Mouse (Mus musculus) limb, embryonic 14.5 days (tissue): ENCODE measurements around the gene E2f8. TPM values are rescaled to one million over a fixed set of nuclear protein-coding genes. Genes with fewer than 3 reads are reported as not detected.

Source experiments
- ATAC-seq: fragments of 200-750 bp; cut with Nextera tagmentation; 2 replicates; pipeline ENCODE4 v1.8.0; 2017; ENCODE audit warnings: low read depth, moderate number of reproducible peaks, moderate TSS enrichment; ENCODE audit not compliant: low FRiP score
- DNase-seq: peaks from one replicate; pipeline ENCODE4 v3.0.0-alpha.2; 2015; ENCODE audit warnings: low spot score
- H3K27ac ChIP-seq: fragments of 300-500 bp; sonication (generic); replicated peaks from 2 replicates; pipeline ENCODE4 v1.5.1; 2014; ENCODE audit warnings: low read depth, mild to moderate bottlenecking, low read length, moderate library complexity, mixed read lengths
- H3K27me3 ChIP-seq: fragments of 300-500 bp; sonication (generic); 2 replicates; pipeline ENCODE4 v1.6.1; 2014; ENCODE audit warnings: low read length, mixed read lengths; ENCODE audit not compliant: control insufficient read depth, insufficient read depth
- H3K36me3 ChIP-seq: fragments of 300-500 bp; sonication (generic); 2 replicates; pipeline ENCODE4 v1.6.1; 2014; ENCODE audit warnings: mild to moderate bottlenecking, low read length, moderate library complexity, mixed read lengths; ENCODE audit not compliant: control insufficient read depth, insufficient read depth
- H3K4me1 ChIP-seq: fragments of 300-500 bp; sonication (generic); 2 replicates; pipeline ENCODE4 v1.6.1; 2014; ENCODE audit warnings: antibody characterized with exemption, low read length, mixed read lengths; ENCODE audit not compliant: control insufficient read depth, insufficient read depth
- H3K4me2 ChIP-seq: fragments of 300-500 bp; sonication (generic); replicated peaks from 2 replicates; pipeline ENCODE4 v1.6.1; 2014; ENCODE audit warnings: low read depth, mild to moderate bottlenecking, low read length, moderate library complexity; ENCODE audit not compliant: severe bottlenecking
- H3K4me3 ChIP-seq: fragments of 300-500 bp; sonication (generic); replicated peaks from 2 replicates; pipeline ENCODE4 v1.5.1; 2014; ENCODE audit warnings: low read length
- H3K9ac ChIP-seq: fragments of 300-500 bp; sonication (generic); 2 replicates; pipeline ENCODE4 v1.6.1; 2014; ENCODE audit warnings: mild to moderate bottlenecking, low read depth, low read length, moderate library complexity; ENCODE audit not compliant: severe bottlenecking
- H3K9me3 ChIP-seq: fragments of 300-500 bp; sonication (generic); 2 replicates; pipeline ENCODE4 v1.6.1; 2016; ENCODE audit warnings: low read length; ENCODE audit not compliant: control insufficient read depth
- POLR2A ChIP-seq: fragments of 200-500 bp; IDR thresholded peaks from 2 replicates; pipeline ENCODE4 v1.8.0; 2012; ENCODE audit warnings: inconsistent platforms, mild to moderate bottlenecking, moderate library complexity, borderline replicate concordance; ENCODE audit not compliant: insufficient read depth, insufficient read length; ENCODE audit errors: extremely low read depth
- WGBS: fragments of 180-500 bp; shearing (Covaris S2); extraction: QIAGEN DNeasy Blood & Tissue Kit; methylation state at CpG from one replicate; pipeline ENCODE4 v1.1.7; 2014; 5-methylcytosine and 5-hydroxymethylcytosine counted together
- polyA plus RNA-seq, 2 experiments: library from polyadenylated mRNA; depleted of rRNA in 1 of 2; stranded (reverse) in 1 of 2; unstranded in 1 of 2; fragments of >200 nt; fragmentation: Nextera tagmentation in 1 of 2; extraction: Ambion mirVana in 1 of 2; gene quantifications; 2 replicates each; pipeline versions ENCODE4 v1.2.1 to v1.2.3; 2012 to 2014

The E2f8 gene
- polyA plus RNA-seq, 2 experiments = 16.7 to 23.4 TPM

DNA sequence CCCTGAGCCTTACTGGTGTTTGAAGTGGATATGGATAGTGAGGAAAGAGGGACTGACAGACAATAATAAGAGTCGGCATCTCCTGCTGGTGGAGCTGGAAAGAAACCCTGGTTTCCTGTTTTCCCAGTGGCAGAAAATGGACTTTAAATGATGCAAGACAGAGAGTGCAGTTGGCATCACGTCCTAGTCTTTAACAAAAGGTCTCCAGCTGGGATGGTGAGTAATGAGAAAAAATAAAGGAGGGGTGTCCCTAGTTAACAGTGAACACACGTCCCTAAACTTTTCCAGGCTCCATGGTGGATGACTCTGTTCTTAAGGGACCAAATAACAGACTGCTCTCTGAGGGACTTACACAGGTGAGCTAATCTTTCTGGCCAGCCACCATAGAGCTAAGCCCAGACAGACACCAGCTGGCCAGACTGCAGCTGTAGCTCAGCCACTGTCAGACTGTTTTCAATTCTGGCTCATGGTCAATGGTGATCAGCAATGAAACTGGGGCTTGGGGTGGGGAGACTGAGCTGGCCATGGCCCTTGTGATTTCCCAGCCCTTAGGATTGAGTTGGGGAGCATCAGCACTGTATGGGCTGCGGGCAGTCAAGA, 46.9 kb downstream of the E2f8 start:
- no peak overlapping the region for H3K4me3 ChIP-seq
- peak; percentile 63 for ATAC-seq
- no peak for TF ChIP-seq POLR2A
- no peak overlapping the region for H3K9ac ChIP-seq
- no peak for DNase-seq
- 51% methylated on average over 4 of the region's 4 CpGs for WGBS
- no peaks in the 10 kb centered on the region for H3K4me1 ChIP-seq
- no peaks in the 10 kb centered on the region for H3K9me3 ChIP-seq
- H3K4me2 ChIP-seq = no peak overlapping the region
- no peaks in the 10 kb centered on the region for H3K27me3 ChIP-seq
- no peaks in the 10 kb centered on the region for H3K36me3 ChIP-seq
- no peak overlapping the region for H3K27ac ChIP-seq

DNA sequence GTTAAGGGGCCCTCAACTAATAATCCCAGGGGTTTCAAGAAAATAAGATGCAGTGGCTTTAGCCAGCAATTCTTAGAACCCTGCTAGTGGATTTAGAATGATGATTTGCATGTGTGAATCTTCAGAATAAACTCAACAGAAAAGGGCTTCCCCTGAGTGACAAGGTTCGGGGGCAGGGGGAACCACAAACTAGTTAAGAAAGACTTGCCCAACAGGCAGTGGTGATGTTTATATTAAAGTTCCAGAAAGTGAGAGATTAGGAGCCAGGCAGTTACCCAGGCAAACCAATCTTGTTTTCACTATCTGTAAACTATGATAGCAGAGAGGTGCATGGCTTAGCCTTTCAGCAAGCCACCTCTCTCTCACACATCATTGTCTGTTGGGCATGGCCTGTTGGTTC, 48.7 kb downstream of the E2f8 start:
- 60% methylated on average over 1 of the region's 1 CpGs for WGBS
- ATAC-seq (no peak), DNase-seq (no peak)
- no peaks in the 10 kb centered on the region for H3K4me1 ChIP-seq
- H3K27ac ChIP-seq = no peak overlapping the region
- no peaks in the 10 kb centered on the region for H3K27me3 ChIP-seq
- no peak for TF ChIP-seq POLR2A
- no peak overlapping the region for H3K4me3 ChIP-seq
- H3K4me2 ChIP-seq = no peak overlapping the region
- H3K36me3 ChIP-seq = 0 out of 2 replicates have a peak, but pooled peaks cover 3% of the 10 kb centered on the region
- no peaks in the 10 kb centered on the region for H3K9me3 ChIP-seq
- no peak overlapping the region for H3K9ac ChIP-seq

DNA sequence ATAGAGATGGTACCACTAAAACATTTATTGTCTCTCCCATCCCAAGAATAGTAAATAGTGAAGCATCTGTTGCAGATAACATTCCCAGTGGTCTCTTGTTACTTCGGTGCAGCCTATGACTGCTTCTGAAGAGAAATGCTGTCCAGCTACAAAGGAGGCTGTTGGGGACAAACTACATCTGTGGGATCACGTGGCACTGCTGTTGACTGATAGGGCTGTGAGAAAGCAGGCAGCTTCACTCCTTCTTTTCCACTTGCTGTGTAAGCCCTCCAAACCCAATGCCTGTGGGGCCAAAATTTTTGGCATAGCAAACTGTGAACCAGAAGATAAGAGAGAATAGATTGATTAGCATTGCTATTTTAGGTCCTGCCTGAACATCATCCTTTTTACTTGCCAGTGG, 51.0 kb downstream of the E2f8 start:
- H3K27me3 ChIP-seq = no peaks in the 10 kb centered on the region
- DNase-seq = no peak
- ATAC-seq = peak; percentile 60; the same call in 1 of the 2 replicates
- no peak overlapping the region for H3K9ac ChIP-seq
- H3K27ac ChIP-seq = no peak overlapping the region
- no peak overlapping the region for H3K4me3 ChIP-seq
- no peak overlapping the region for H3K4me2 ChIP-seq
- 60% methylated on average over 2 of the region's 2 CpGs for WGBS
- H3K36me3 ChIP-seq = peaks cover 23% of the 10 kb centered on the region
- no peak for TF ChIP-seq POLR2A
- H3K4me1 ChIP-seq = no peaks in the 10 kb centered on the region
- H3K9me3 ChIP-seq = no peaks in the 10 kb centered on the region

DNA sequence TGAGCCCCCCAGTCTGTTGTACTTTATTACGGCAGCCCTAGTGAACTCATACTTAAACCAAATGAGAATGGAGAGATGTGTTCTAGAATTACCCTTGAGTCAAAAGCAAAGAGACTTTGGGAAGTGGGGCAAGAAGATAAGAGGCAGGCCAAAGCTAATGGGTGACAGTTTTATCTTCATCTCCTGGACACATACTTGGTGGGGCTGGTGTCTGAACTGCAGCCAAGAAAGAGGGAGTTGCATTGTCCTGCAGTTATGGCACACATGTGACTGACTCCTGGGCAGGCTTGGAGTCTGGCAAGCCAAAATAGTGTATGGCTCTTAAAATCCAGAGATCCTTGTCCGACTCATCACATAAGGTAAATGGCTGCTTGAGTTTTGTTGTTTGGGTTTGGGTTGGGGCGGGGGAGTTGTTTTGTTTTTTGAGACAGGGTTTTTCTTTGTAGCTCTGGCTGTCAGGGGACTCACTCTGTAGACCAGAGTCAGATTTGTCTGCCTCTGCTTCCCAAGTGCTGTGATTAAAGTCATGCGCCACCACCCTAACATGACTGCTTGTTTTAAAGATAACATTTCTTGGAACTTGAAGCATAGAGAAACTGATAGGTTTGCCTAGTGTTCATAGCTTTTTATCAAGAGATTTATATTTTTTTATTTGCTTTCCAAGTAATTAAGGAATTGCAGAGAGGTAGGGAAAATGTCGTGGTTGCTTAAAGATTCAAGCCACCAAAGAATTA, 52.1 kb downstream of the E2f8 start:
- H3K9me3 ChIP-seq = no peaks in the 10 kb centered on the region
- H3K9ac ChIP-seq = no peak overlapping the region
- no peak overlapping the region for H3K4me3 ChIP-seq
- H3K4me2 ChIP-seq = no peak overlapping the region
- no peaks in the 10 kb centered on the region for H3K4me1 ChIP-seq
- no peak for TF ChIP-seq POLR2A
- WGBS = 78% methylated on average over 5 of the region's 5 CpGs
- no peak for DNase-seq
- H3K27me3 ChIP-seq = no peaks in the 10 kb centered on the region
- H3K36me3 ChIP-seq = peaks cover 33% of the 10 kb centered on the region
- no peak for ATAC-seq
- H3K27ac ChIP-seq = no peak overlapping the region

DNA sequence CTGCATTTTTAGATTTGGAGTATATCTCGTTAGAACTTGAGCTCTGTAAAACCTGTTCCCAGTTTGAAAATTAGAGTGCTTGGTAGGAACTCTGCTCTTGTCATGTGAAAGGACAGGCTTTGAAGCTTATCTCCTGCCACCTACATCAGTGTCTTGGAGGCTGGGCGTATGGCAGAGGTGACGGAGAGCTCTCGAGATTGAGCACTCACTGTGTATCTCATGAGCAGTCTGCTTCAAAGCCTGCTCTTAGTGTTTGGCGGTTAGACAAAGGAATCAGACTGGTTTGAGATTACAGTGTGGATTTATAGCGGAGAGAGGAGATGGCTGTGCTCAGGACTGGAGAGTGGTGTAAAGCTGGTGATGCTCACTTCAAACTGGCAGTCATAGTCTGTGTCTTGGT, 56.2 kb downstream of the E2f8 start:
- no peak for TF ChIP-seq POLR2A
- no peaks in the 10 kb centered on the region for H3K9me3 ChIP-seq
- no peak overlapping the region for H3K9ac ChIP-seq
- no peaks in the 10 kb centered on the region for H3K4me1 ChIP-seq
- ATAC-seq (no peak), DNase-seq (no peak)
- H3K27ac ChIP-seq = no peak overlapping the region
- no peaks in the 10 kb centered on the region for H3K27me3 ChIP-seq
- no peak overlapping the region for H3K4me2 ChIP-seq
- no peak overlapping the region for H3K4me3 ChIP-seq
- H3K36me3 ChIP-seq = peaks cover 71% of the 10 kb centered on the region
- 84% methylated on average over 6 of the region's 6 CpGs for WGBS
